Mouse (Mus musculus) heart, postnatal 0 days (tissue): ENCODE results near the gene Mdga1. TPM values are rescaled to one million over a fixed set of nuclear protein-coding genes. Genes with fewer than 3 reads are reported as not detected.

ENCODE experiments used
- ATAC-seq: fragments of 200-750 bp; cut with Nextera tagmentation; 2 replicates; pipeline ENCODE4 v1.8.0; 2017; ENCODE audit warnings: low read depth, moderate number of reproducible peaks, moderate library complexity; ENCODE audit not compliant: insufficient read depth
- DNase-seq: peaks from one replicate; pipeline ENCODE4 v3.0.0-alpha.2; 2016; ENCODE audit warnings: low spot score
- H3K27ac ChIP-seq: fragments of 300-500 bp; sonication (generic); 2 replicates; pipeline ENCODE4 v1.5.1; 2014; ENCODE audit warnings: low read depth, mild to moderate bottlenecking
- H3K27me3 ChIP-seq: fragments of 300-500 bp; sonication (generic); 2 replicates; pipeline ENCODE4 v1.6.1; 2014; ENCODE audit warnings: low read length, mixed read lengths; ENCODE audit not compliant: control insufficient read depth, insufficient read depth
- H3K36me3 ChIP-seq: fragments of 300-500 bp; sonication (generic); replicated peaks from 2 replicates; pipeline ENCODE4 v1.6.1; 2014; ENCODE audit warnings: low read length, mixed read lengths; ENCODE audit not compliant: control insufficient read depth, insufficient read depth
- H3K4me1 ChIP-seq: fragments of 300-500 bp; sonication (generic); 2 replicates; pipeline ENCODE4 v1.6.1; 2014; ENCODE audit warnings: antibody characterized with exemption; ENCODE audit not compliant: control insufficient read depth, insufficient read depth
- H3K4me2 ChIP-seq: fragments of 300-500 bp; sonication (generic); 2 replicates; pipeline ENCODE4 v1.6.1; 2014; ENCODE audit warnings: low read depth, mild to moderate bottlenecking, low read length, moderate library complexity
- H3K4me3 ChIP-seq: fragments of 300-500 bp; sonication (generic); 2 replicates; pipeline ENCODE4 v1.5.1; 2014; ENCODE audit warnings: low read depth, low read length
- H3K9ac ChIP-seq: fragments of 300-500 bp; sonication (generic); replicated peaks from 2 replicates; pipeline ENCODE4 v1.6.1; 2014; ENCODE audit warnings: low read depth, low read length, mixed read lengths
- H3K9me3 ChIP-seq: fragments of 300-500 bp; sonication (generic); replicated peaks from 2 replicates; pipeline ENCODE4 v1.6.1; 2016; ENCODE audit warnings: low read length; ENCODE audit not compliant: control insufficient read depth
- CTCF ChIP-seq: IDR thresholded peaks from 2 replicates; pipeline ENCODE4 v1.5.1; 2016; ENCODE audit warnings: antibody characterized with exemption, control low read depth, low read depth
- EP300 ChIP-seq: IDR thresholded peaks from 2 replicates; pipeline ENCODE4 v1.6.1; 2016; ENCODE audit warnings: antibody characterized with exemption, low read depth
- WGBS: fragments of 180-500 bp; shearing (Covaris S2); extraction: QIAGEN DNeasy Blood & Tissue Kit; methylation state at CpG from one replicate; pipeline ENCODE4 v1.1.7; 2014; 5-methylcytosine and 5-hydroxymethylcytosine counted together
- polyA plus RNA-seq: library from polyadenylated mRNA; unstranded; fragments of >200 nt; fragmentation: Nextera tagmentation; extraction: Ambion mirVana; gene quantifications from 2 replicates; pipeline ENCODE4 v1.2.1, GENCODE M21; 2015
- total RNA-seq: library from RNA; depleted of rRNA; stranded (reverse); fragments of >200 nt; gene quantifications from 2 replicates; pipeline ENCODE4 v1.2.3, GENCODE M21; 2014; ENCODE audit warnings: low replicate concordance

Gene Mdga1
- total and polyA plus RNA-seq, 2 experiments from 2014 or later: 4.9 to 9.5 TPM

DNA sequence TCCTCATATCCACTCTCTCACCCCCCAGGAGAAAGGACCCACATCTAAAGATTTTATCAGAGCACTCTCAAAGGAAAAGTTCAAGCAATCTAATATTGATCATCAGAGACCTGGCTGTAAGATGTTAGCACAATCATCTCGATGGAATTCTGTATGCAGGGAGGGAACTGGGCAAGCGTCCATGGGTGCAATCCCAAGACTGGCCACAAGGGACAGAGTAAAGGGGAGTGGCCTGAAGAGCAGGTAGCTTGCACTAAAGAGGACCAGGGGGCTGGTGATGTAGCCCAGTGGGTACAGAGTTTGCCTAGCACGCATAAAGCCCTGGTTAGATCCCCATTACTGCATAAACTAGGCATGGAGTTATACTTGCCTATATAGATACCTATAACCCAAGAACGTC lies 168.5 kb downstream of the Mdga1 start:
- H3K4me1 ChIP-seq: 0 out of 2 replicates have a peak, but pooled peaks cover 4% of the 10 kb centered on the region
- 0 out of 2 replicates have a peak, but pooled peaks cover 4% of the 10 kb centered on the region for H3K27me3 ChIP-seq
- no peak overlapping the region for H3K4me2 ChIP-seq
- DNase-seq (no peak), ATAC-seq (no peak)
- H3K36me3 ChIP-seq: no peaks in the 10 kb centered on the region
- H3K4me3 ChIP-seq: no peak overlapping the region
- H3K9ac ChIP-seq: no peak overlapping the region
- WGBS: 34% methylated on average over 4 of the region's 4 CpGs
- no peak for TF ChIP-seq EP300
- peak; percentile 65 for TF ChIP-seq CTCF
- no peaks in the 10 kb centered on the region for H3K9me3 ChIP-seq
- H3K27ac ChIP-seq: no peak overlapping the region

DNA sequence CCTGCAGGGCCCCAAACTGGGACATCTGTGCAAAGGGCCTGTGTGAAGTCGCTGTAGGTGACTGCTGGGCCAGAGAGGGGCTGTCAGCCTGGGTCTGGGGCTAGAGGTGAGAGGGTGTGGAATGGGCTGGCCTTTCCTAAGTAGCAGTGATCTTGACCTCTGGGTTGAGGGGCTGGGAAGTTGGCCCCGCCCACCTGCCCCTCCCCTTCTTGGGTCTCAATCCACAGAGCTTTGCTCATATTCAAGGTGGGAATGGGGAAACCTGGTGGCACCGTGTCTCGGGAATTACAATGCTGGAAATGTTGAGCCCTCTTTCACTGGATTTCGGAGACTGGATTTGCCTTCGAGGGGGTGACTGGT lies 169.8 kb downstream of the Mdga1 start:
- no peak for DNase-seq
- H3K4me3 ChIP-seq: no peak overlapping the region
- no peak overlapping the region for H3K9ac ChIP-seq
- H3K4me1 ChIP-seq: peaks cover 4% of the 10 kb centered on the region; the same call in 1 of the 2 replicates
- peaks cover 11% of the 10 kb centered on the region; the same call in 1 of the 2 replicates for H3K27me3 ChIP-seq
- no peaks in the 10 kb centered on the region for H3K9me3 ChIP-seq
- TF ChIP-seq CTCF (no peak), EP300 (no peak)
- no peak overlapping the region for H3K4me2 ChIP-seq
- ATAC-seq: no peak
- no peak overlapping the region for H3K27ac ChIP-seq
- 59% methylated on average over 6 of the region's 6 CpGs for WGBS
- no peaks in the 10 kb centered on the region for H3K36me3 ChIP-seq

DNA sequence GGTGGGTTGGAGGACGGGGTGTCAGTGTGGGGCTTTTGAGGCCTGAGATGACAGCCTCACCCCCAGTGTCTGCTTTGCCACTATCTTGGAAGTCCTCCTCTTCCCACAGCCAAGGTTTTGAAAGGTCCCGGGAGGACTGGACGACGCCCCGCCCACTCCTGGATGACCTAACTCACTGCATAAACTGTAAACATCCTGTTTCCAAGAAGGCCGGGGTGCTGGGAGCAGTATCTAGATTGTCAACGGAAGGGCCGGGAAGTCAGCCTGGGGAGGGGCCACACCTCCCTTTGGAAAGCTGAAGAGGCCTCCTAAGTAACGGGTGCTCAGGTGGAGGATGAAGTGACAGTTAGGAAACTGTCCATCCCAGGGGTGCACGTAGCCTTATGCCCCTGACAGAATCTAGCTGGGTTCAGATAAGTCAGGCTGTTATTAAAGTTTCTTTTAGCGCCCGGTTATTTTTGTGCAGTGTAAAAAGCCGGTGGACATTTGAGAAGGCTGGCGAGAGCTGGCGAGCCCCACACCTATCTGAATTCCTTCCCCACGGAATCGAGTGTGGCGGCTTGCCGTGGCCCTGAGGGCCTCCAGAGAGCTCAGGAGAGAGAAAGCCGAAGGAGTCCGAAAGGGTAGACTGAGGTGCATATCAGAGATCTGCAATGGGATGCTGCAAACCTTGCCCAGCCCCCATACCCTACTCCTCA lies 170.3 kb downstream of the Mdga1 start:
- H3K4me3 ChIP-seq: no peak overlapping the region
- TF ChIP-seq CTCF: no peak
- TF ChIP-seq EP300: no peak
- H3K4me1 ChIP-seq: peaks cover 4% of the 10 kb centered on the region; the same call in 1 of the 2 replicates
- 45% methylated on average over 21 of the region's 21 CpGs for WGBS
- peaks cover 14% of the 10 kb centered on the region; the same call in 1 of the 2 replicates for H3K27me3 ChIP-seq
- no peaks in the 10 kb centered on the region for H3K9me3 ChIP-seq
- no peak for ATAC-seq
- DNase-seq: no peak
- H3K36me3 ChIP-seq: no peaks in the 10 kb centered on the region
- H3K27ac ChIP-seq: no peak overlapping the region
- H3K4me2 ChIP-seq: no peak overlapping the region
- H3K9ac ChIP-seq: no peak overlapping the region

DNA sequence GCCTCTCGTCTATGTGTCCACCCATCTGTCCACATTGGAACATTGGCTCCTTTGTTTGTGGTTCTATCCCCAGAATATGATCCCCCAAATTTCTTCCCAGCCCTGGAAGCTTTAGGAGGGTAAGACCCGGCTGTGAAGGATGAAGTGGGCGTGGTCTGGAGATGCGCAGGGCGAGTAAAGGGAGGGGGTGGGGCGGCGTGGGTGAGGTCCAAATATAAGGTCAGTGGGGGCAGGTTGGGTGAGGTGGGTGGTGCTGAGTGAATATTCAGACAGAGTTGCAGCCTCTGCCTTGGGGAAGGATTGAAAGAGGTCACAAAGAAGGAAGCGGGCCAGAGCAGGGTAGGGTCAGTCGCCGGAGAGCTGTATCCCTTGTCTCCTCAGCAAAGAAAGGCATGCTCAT lies 171.7 kb downstream of the Mdga1 start:
- DNase-seq: no peak
- ATAC-seq: no peak
- Histone ChIP-seq H3K4me2 (no peak overlapping the region), H3K9me3 (no peaks in the 10 kb centered on the region), H3K9ac (no peak overlapping the region), H3K4me3 (no peak overlapping the region), H3K36me3 (no peaks in the 10 kb centered on the region), H3K27me3 (peaks cover 14% of the 10 kb centered on the region; the same call in 1 of the 2 replicates), H3K4me1 (peaks cover 4% of the 10 kb centered on the region; the same call in 1 of the 2 replicates), H3K27ac (no peak overlapping the region)
- WGBS: 47% methylated on average over 10 of the region's 10 CpGs
- TF ChIP-seq EP300: no peak
- no peak for TF ChIP-seq CTCF

GRCm38 (mm10) chr17:29796787-29797186 lies 173.1 kb downstream of the Mdga1 start:
- no peak for TF ChIP-seq EP300
- peak; percentile 39; the same call in 1 of the 2 replicates for TF ChIP-seq CTCF
- no peaks in the 10 kb centered on the region for H3K9me3 ChIP-seq
- no peak for DNase-seq
- no peak overlapping the region for H3K4me2 ChIP-seq
- no peak overlapping the region for H3K9ac ChIP-seq
- no peak overlapping the region for H3K27ac ChIP-seq
- H3K4me1 ChIP-seq: peaks cover 4% of the 10 kb centered on the region; the same call in 1 of the 2 replicates
- peaks cover 14% of the 10 kb centered on the region; the same call in 1 of the 2 replicates for H3K27me3 ChIP-seq
- 28% methylated on average over 9 of the region's 9 CpGs for whole genome bisulfite sequencing
- no peaks in the 10 kb centered on the region for H3K36me3 ChIP-seq
- no peak for ATAC-seq
- no peak overlapping the region for H3K4me3 ChIP-seq

DNA sequence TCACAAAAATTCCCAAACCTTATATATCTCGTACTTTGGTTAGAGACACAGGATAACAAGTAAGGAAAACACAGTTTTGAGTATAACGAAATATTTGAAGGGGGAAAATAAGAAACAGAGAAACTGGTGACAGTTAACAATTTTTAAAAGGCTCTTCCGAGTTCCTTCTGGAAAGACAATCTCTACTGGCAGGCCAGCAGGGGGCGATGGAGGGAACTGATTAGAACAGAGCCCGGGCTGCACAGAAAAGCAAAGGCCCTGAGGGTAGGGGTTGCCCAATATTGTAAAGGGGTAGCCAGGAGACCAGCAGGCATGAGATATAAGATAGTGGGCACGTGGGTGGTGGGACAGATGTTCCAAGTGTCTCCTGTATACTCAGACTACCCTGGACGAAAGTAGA lies 173.8 kb downstream of the Mdga1 start:
- Histone ChIP-seq H3K9ac (no peak overlapping the region), H3K27me3 (peaks cover 14% of the 10 kb centered on the region; the same call in 1 of the 2 replicates), H3K4me1 (peaks cover 4% of the 10 kb centered on the region; the same call in 1 of the 2 replicates), H3K4me3 (no peak overlapping the region), H3K36me3 (no peaks in the 10 kb centered on the region), H3K27ac (no peak overlapping the region), H3K4me2 (no peak overlapping the region), H3K9me3 (no peaks in the 10 kb centered on the region)
- 11% methylated on average over 7 of the region's 7 CpGs for WGBS
- ATAC-seq (peak; percentile 45; the same call in 1 of the 2 replicates), DNase-seq (peak; percentile 72)
- TF ChIP-seq EP300: no peak
- peak; percentile 69 for TF ChIP-seq CTCF
